Mouse (Mus musculus): ENCODE results near the gene Bcl9. TPM values are rescaled to one million over a fixed set of nuclear protein-coding genes. Genes with fewer than 3 reads are reported as not detected.

Gene Bcl9
- polyA plus RNA-seq, 1 experiment from 2014 or later: 60.9 TPM

- no peaks in the 10 kb centered on the region; the same call in 1 of the 2 replicates for H3K27me3 ChIP-seq (replicated peaks)
- H3K36me3 ChIP-seq: no peaks in the 10 kb centered on the region
- H3K4me1 ChIP-seq: peaks cover 15% of the 10 kb centered on the region; the same call in 1 of the 2 replicates
- 68% methylated on average over 2 of the region's 2 CpGs for WGBS
- H3K4me3 ChIP-seq: no peak overlapping the region
- no peak overlapping the region for H3K4me2 ChIP-seq (replicated peaks)
- no peaks in the 10 kb centered on the region for H3K9me3 ChIP-seq
- no peak overlapping the region for H3K27ac ChIP-seq
- H3K9ac ChIP-seq: no peak overlapping the region
- ATAC-seq (ENCODE audit: low FRiP score, low read depth): no peak
Measured at GRCm38 (mm10) chr3:97313431-97313830, 15.7 kb upstream of the Bcl9 start.

DNA sequence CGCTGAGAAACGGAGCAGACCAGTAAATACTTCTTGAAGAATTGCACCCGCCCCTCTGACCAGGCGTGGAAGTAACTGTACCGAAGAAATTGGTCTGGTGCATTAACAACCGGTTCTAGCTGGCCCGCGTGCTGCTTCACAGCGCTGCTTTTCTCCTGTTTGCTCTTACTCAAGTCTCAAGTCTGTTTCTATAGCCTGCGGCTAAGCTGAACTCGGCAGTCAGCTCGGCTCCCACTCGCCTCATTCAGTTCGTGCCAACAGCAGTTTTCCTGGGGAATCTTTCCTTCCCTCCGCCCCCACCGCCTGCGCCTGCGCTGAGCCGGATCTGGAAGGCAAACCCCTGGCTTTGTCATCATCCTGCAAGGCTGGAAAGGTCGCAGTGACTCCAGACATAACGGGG lies 14.3 kb upstream of the Bcl9 start:
- peak; percentile 46; the same call in 1 of the 2 replicates for ATAC-seq (ENCODE audit: low FRiP score, low read depth)
- no peak overlapping the region for H3K27ac ChIP-seq
- 17% methylated on average over 21 of the region's 21 CpGs for WGBS
- H3K4me3 ChIP-seq: no peak overlapping the region
- no peaks in the 10 kb centered on the region for H3K9me3 ChIP-seq
- H3K9ac ChIP-seq: no peak overlapping the region
- peaks cover 23% of the 10 kb centered on the region for H3K4me1 ChIP-seq
- no peaks in the 10 kb centered on the region for H3K36me3 ChIP-seq
- no peaks in the 10 kb centered on the region; the same call in 1 of the 2 replicates for H3K27me3 ChIP-seq (replicated peaks)
- H3K4me2 ChIP-seq (replicated peaks): peak overlapping the region; percentile 48

DNA sequence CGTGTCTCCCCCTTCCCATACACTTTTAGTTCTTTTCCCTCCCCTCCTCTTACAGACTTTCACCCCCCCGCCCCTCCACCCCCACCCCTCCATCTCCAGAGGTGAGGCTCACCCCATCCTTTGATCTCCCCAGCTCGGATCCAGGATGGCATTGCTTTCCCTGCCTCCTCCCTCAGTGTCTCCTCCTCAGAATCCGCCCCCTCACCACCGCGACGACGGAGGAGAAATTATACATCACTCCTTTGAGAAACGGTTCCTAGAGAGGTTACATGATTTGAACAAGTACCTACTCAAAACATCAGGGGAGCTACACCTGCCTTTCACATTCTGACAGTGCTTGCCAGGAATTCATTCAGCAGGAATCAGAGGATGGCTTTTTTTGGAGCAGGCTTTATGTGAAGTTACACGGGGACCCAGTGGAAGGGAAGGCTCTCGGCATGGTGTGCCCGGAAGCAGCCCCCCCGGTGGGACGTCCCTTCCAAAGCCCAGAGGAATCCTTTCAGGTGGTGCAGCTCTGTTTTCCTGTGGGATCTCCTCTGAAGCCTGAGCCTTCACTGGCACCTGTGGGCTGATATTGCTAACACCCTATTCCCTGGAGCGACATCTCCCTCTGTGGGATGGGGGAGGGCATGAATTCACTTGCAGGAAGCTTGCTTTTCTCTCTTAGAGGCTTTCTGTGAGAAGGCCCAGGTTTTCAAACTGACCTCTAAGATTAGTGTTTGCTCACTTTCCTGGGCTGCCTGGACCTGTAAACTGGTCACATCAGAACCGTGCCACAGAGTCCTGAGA lies 12.2 kb upstream of the Bcl9 start:
- ATAC-seq (ENCODE audit: low FRiP score, low read depth): no peak
- Histone ChIP-seq H3K4me3 (no peak overlapping the region), H3K9me3 (no peaks in the 10 kb centered on the region), H3K27me3 (replicated peaks) (no peaks in the 10 kb centered on the region; the same call in 1 of the 2 replicates), H3K27ac (no peak overlapping the region), H3K4me1 (peaks cover 23% of the 10 kb centered on the region), H3K9ac (peak overlapping the region; percentile 14; the same call in 1 of the 2 replicates), H3K4me2 (replicated peaks) (peak overlapping the region; percentile 46), H3K36me3 (no peaks in the 10 kb centered on the region)
- WGBS: 9% methylated on average over 15 of the region's 16 CpGs

- H3K9ac ChIP-seq: no peak overlapping the region
- no peaks in the 10 kb centered on the region; the same call in 1 of the 2 replicates for H3K27me3 ChIP-seq (replicated peaks)
- H3K27ac ChIP-seq: no peak overlapping the region
- no peak overlapping the region for H3K4me2 ChIP-seq (replicated peaks)
- 49% methylated on average over 2 of the region's 2 CpGs for WGBS
- H3K4me1 ChIP-seq: peaks cover 20% of the 10 kb centered on the region
- H3K36me3 ChIP-seq: no peaks in the 10 kb centered on the region
- H3K4me3 ChIP-seq: no peak overlapping the region
- no peaks in the 10 kb centered on the region for H3K9me3 ChIP-seq
- ATAC-seq (ENCODE audit: low FRiP score, low read depth): no peak
Measured at GRCm38 (mm10) chr3:97308440-97308839, 10.7 kb upstream of the Bcl9 start.

DNA sequence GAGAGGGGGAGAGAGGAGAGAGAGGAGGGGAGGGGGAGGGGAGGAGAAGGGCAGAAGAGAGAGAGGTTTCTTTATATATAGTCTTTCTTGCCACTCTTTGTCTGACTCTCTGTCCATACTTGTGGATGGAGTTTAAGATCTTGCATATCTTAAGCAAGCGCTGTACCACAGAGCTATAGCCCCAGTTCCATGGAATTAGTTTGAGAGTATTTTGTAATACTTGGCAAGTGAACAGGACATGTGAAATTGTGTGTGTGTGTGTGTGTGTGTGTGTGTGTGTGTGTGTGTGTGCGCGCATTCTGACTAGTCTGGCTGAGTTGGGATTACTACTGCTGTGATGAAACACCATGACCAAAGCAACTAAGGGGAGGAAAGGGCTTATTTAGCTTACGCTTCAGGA lies 8.2 kb upstream of the Bcl9 start:
- no peak for ATAC-seq (ENCODE audit: low FRiP score, low read depth)

GRCm38 (mm10) chr3:97301586-97301985 lies 3.9 kb upstream of the Bcl9 start:
- H3K27ac ChIP-seq: no peak overlapping the region
- 0 out of 2 replicates have a peak, but pooled peaks cover 3% of the 10 kb centered on the region for H3K9me3 ChIP-seq
- no peak overlapping the region for H3K4me2 ChIP-seq (replicated peaks)
- peaks cover 6% of the 10 kb centered on the region for H3K4me1 ChIP-seq
- no peaks in the 10 kb centered on the region for H3K27me3 ChIP-seq (replicated peaks)
- no peaks in the 10 kb centered on the region for H3K36me3 ChIP-seq
- H3K9ac ChIP-seq: no peak overlapping the region
- no peak overlapping the region for H3K4me3 ChIP-seq
- WGBS: 51% methylated on average over 7 of the region's 7 CpGs
- ATAC-seq (ENCODE audit: low FRiP score, low read depth): no peak

More for the DNA sequence above, 8.2 kb upstream of the Bcl9 start:
- WGBS: 76% methylated on average over 4 of the region's 4 CpGs
- Histone ChIP-seq H3K36me3 (no peaks in the 10 kb centered on the region), H3K4me1 (peaks cover 8% of the 10 kb centered on the region), H3K27me3 (replicated peaks) (no peaks in the 10 kb centered on the region), H3K4me3 (no peak overlapping the region), H3K9me3 (no peaks in the 10 kb centered on the region), H3K27ac (no peak overlapping the region), H3K4me2 (replicated peaks) (no peak overlapping the region), H3K9ac (no peak overlapping the region)

DNA sequence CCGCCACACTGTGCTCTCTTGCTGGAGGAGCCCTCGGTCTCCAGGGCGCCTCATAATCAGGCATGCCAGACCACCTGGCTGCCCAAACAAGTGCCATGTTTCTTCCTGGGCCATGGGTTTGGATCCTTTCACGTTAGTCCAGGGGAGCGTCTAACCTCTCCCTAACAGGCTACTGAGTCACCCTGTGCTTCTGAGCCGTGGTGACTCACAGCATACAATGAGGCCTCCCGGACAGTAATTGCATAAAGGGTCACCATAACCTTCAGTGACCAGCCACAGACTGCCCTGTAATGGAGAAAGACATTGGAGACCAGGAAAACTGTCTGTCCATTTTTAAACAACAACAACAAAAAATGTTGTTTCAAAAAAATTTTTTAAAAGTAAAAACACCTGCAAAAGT lies 2.7 kb upstream of the Bcl9 start:
- Histone ChIP-seq H3K4me1 (peaks cover 13% of the 10 kb centered on the region), H3K27me3 (replicated peaks) (no peaks in the 10 kb centered on the region), H3K27ac (no peak overlapping the region), H3K4me3 (no peak overlapping the region), H3K9ac (no peak overlapping the region), H3K4me2 (replicated peaks) (no peak overlapping the region), H3K36me3 (no peaks in the 10 kb centered on the region), H3K9me3 (0 out of 2 replicates have a peak, but pooled peaks cover 3% of the 10 kb centered on the region)
- no peak for ATAC-seq (ENCODE audit: low FRiP score, low read depth)
- 90% methylated on average over 7 of the region's 7 CpGs for WGBS

- H3K36me3 ChIP-seq: no peaks in the 10 kb centered on the region
- no peak overlapping the region for H3K27ac ChIP-seq
- H3K4me2 ChIP-seq (replicated peaks): no peak overlapping the region
- peaks cover 18% of the 10 kb centered on the region for H3K4me1 ChIP-seq
- H3K27me3 ChIP-seq (replicated peaks): no peaks in the 10 kb centered on the region
- no peak for ATAC-seq (ENCODE audit: low FRiP score, low read depth)
- 0 out of 2 replicates have a peak, but pooled peaks cover 3% of the 10 kb centered on the region for H3K9me3 ChIP-seq
- no peak overlapping the region for H3K9ac ChIP-seq
- no peak overlapping the region for H3K4me3 ChIP-seq
Measured at GRCm38 (mm10) chr3:97299885-97300284, 2.2 kb upstream of the Bcl9 start.

DNA sequence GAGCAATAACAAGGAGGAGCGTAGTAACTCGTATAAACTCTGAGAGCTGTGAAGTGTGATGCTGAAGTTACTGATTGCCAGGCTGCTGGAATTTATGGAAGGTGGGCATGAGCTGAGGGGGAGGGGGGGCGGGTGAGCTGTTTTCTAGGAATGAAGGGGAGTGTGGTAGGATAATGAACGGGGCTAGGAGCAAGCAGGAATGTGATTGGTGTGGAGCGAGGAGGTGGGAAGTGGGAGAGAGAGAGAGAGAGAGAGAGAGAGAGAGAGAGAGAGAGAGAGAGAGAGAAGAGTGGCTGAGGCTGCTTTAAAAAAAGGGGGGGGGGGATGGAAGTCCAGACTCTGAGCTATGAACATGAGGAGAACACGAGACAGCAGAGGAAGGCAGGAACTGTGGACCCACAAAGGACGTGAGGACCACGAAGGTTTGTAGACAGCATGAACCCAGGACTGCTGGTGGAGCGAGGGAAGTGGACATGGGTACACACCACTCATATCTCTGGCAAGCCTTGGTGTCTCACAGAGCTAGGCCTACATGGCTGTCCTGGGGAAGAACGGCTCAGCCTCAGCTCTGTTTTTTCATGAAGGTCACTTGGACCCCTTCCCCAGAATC lies 1.2 kb upstream of the Bcl9 start:
- H3K4me2 ChIP-seq (replicated peaks): peak overlapping the region; percentile 72
- 0 out of 2 replicates have a peak, but pooled peaks cover 3% of the 10 kb centered on the region for H3K9me3 ChIP-seq
- ATAC-seq (ENCODE audit: low FRiP score, low read depth): no peak
- no peaks in the 10 kb centered on the region for H3K27me3 ChIP-seq (replicated peaks)
- no peak overlapping the region; the same call in 1 of the 2 replicates for H3K27ac ChIP-seq
- H3K36me3 ChIP-seq: no peaks in the 10 kb centered on the region
- no peak overlapping the region for H3K4me3 ChIP-seq
- WGBS: 24% methylated on average over 9 of the region's 10 CpGs
- peaks cover 23% of the 10 kb centered on the region for H3K4me1 ChIP-seq
- H3K9ac ChIP-seq: no peak overlapping the region

DNA sequence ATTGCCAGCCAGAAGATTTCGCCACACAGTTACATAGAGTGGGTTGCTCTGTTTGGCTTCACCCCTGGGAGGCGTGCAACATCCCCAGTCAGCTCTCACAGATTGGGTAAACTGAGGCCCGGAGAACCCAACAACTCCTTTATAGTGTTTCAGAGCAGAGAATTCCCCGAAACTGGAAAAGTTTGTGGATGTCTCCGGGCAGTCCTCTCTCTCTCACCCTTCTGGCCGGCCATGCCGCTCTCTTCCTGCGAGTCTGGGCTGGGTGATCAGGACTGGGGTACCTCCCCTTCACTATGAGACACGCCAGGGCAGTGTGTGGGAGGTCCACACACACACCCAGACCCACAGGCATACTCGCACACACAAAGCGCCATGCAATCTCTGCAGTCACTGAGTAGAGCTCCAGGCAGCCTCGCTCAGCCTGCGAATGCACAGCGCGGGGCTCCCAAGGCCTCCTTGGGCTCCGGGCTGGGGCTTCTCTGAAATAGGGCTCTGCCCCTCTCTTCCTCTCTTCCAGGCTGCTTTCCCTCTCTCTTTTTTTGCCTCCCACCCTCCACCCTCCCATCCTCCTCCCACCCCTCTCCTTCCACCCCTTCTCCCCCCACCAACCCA lies 670 bp downstream of the Bcl9 start:
- 0 out of 2 replicates have a peak, but pooled peaks cover 3% of the 10 kb centered on the region for H3K9me3 ChIP-seq
- H3K27me3 ChIP-seq (replicated peaks): no peaks in the 10 kb centered on the region
- peak overlapping the region; percentile 83 for H3K27ac ChIP-seq
- H3K9ac ChIP-seq: peak overlapping the region; percentile 85
- H3K4me3 ChIP-seq: peak overlapping the region; percentile 71
- peaks cover 32% of the 10 kb centered on the region for H3K4me1 ChIP-seq
- peak overlapping the region; percentile 72 for H3K4me2 ChIP-seq (replicated peaks)
- ATAC-seq (ENCODE audit: low FRiP score, low read depth): peak; percentile 62
- WGBS: 3% methylated on average over 16 of the region's 16 CpGs
- H3K36me3 ChIP-seq: no peaks in the 10 kb centered on the region

DNA sequence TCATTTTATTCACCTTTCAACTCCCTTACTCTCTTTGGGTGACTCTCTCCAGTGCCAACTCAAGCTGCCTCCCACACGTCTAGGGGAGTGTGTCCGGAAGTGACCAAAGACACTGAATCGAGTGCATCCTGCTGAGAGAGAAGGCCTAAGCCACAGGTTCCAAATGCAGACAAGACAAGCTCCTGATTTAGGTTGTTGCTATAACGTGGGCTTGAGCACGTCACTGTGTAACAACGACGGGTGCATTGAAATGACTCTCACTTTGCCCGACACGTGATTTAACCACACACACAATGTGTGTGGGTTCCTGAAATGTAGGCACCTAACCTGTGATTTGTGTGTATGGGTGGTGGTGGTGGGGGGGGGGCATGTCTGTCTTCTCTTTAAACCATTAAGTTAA lies 3.4 kb downstream of the Bcl9 start:
- no peaks in the 10 kb centered on the region for H3K27me3 ChIP-seq (replicated peaks)
- 81% methylated on average over 9 of the region's 9 CpGs for WGBS
- H3K9me3 ChIP-seq: no peaks in the 10 kb centered on the region
- no peak overlapping the region for H3K4me2 ChIP-seq (replicated peaks)
- no peaks in the 10 kb centered on the region for H3K36me3 ChIP-seq
- no peak overlapping the region for H3K9ac ChIP-seq
- no peak overlapping the region for H3K27ac ChIP-seq
- H3K4me3 ChIP-seq: no peak overlapping the region
- ATAC-seq (ENCODE audit: low FRiP score, low read depth): no peak
- H3K4me1 ChIP-seq: peaks cover 35% of the 10 kb centered on the region

DNA sequence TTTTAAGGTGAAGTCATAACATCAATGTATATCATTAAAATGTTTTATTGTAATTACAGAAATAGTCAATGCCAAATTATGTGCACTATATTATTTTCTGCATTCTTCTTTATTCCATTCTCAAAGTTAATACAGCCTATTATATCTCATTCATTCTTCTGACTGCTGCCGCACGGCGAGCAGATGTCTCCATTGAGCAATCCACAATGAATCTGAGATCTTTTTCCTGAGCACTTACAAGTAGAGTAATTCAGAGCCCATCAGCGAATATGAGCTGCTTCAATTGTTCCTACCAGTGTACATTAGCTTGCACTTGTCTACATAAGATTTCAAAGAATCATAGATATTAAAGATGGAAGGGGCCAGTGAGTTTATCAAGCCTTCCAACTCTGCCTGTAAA lies 12.8 kb downstream of the Bcl9 start:
- Histone ChIP-seq H3K27ac (no peak overlapping the region), H3K4me3 (no peak overlapping the region), H3K9ac (no peak overlapping the region), H3K9me3 (no peaks in the 10 kb centered on the region), H3K4me2 (replicated peaks) (no peak overlapping the region), H3K36me3 (peaks cover 10% of the 10 kb centered on the region; the same call in 1 of the 2 replicates), H3K4me1 (no peaks in the 10 kb centered on the region), H3K27me3 (replicated peaks) (no peaks in the 10 kb centered on the region)
- 88% methylated on average over 4 of the region's 4 CpGs for WGBS
- ATAC-seq (ENCODE audit: low FRiP score, low read depth): no peak
